Mouse (Mus musculus) frontal cortex, postnatal 10 days (tissue): ENCODE measurements around the gene Hsd17b10.
A peak's percentile ranks its signal among the peaks of the same experiment; 100 is the strongest.

Source experiments
- DNase-seq, 2 experiments: peaks; one replicate each; pipeline ENCODE4 v3.0.0; 2022; ENCODE audit warnings: low spot score in 2 of 2, mixed read lengths in 1 of 2

Hsd17b10 gene

GRCm38 (mm10) chrX:152001737-152002710, at the start of gene Hsd17b10:
Gene Hsd17b10, plus strand, starts transcription at chrX:152001845.
- DNase-seq: peak; percentile 67 to 74

- DNase-seq: no peak
Measured at GRCm38 (mm10) chrX:151999006-151999710, 2.5 kb upstream of the Hsd17b10 start.

GRCm38 (mm10) chrX:152001182-152001684, 412 bp upstream of the Hsd17b10 start:
- no peak for DNase-seq

GRCm38 (mm10) chrX:152002865-152003264, 1.2 kb downstream of the Hsd17b10 start:
- DNase-seq: no peak

- no peak for DNase-seq
Measured at GRCm38 (mm10) chrX:152007863-152008262, 6.2 kb downstream of the Hsd17b10 start.

GRCm38 (mm10) chrX:152015752-152016150, 14.1 kb downstream of the Hsd17b10 start:
- DNase-seq: no peak

- peak; percentile 87 to 88 for DNase-seq
Measured at GRCm38 (mm10) chrX:152016151-152017145, 14.8 kb downstream of the Hsd17b10 start, which contains the start of the genes Ribc1 and Smc1a. Gene Ribc1, minus strand, starts transcription at chrX:152016295. Gene Smc1a, plus strand, starts transcription at chrX:152016428.

- no peak for DNase-seq
Measured at GRCm38 (mm10) chrX:152017186-152017585, 15.5 kb downstream of the Hsd17b10 start.

GRCm38 (mm10) chrX:152019294-152019693, 17.6 kb downstream of the Hsd17b10 start:
- no peak for DNase-seq

GRCm38 (mm10) chrX:152039865-152040264, 38.2 kb downstream of the Hsd17b10 start:
- no peak for DNase-seq

- DNase-seq: no peak
Measured at GRCm38 (mm10) chrX:152047230-152047629, 45.6 kb downstream of the Hsd17b10 start.

GRCm38 (mm10) chrX:152052546-152052945, 50.9 kb downstream of the Hsd17b10 start:
- DNase-seq: no peak
